Mouse (Mus musculus) liver, embryonic 14.5 days (tissue): ENCODE data around the gene Cdkn2aipnl.

Source experiments
- CTCF ChIP-seq: IDR thresholded peaks from 2 replicates; pipeline ENCODE4 v1.5.1; 2016; ENCODE audit warnings: antibody characterized with exemption, low read depth, control low read depth
- EP300 ChIP-seq: IDR thresholded peaks from 2 replicates; pipeline ENCODE4 v1.6.1; 2016; ENCODE audit warnings: antibody characterized with exemption, low read depth

GRCm38 (mm10) chr11:51946144-51946543 lies 21.3 kb upstream of the Cdkn2aipnl start:
- TF ChIP-seq CTCF (no peak), EP300 (no peak)
